Mouse (Mus musculus) left cerebral cortex, postnatal 10 days (tissue): ENCODE data around the gene Btbd9. TPM values are rescaled to one million over a fixed set of nuclear protein-coding genes. Genes with fewer than 3 reads are reported as not detected.

ENCODE experiments used
- DNase-seq, 2 experiments: peaks; one replicate each; pipeline ENCODE4 v3.0.0; 2021 to 2022; ENCODE audit warnings: low spot score in 2 of 2, mixed read lengths in 1 of 2; ENCODE audit errors: extremely low spot score in 1 of 2
- intact Hi-C: fragments of 180-260 bp; cut with DNase I; formaldehyde crosslinking; loops from one replicate; pipeline ENCODE4 v1.15.1; 2025
- total RNA-seq, 2 experiments: library from RNA; stranded (reverse); gene quantifications; 2 replicates each; pipeline ENCODE4 v1.2.3; 2021

The Btbd9 gene
- total RNA-seq, 2 experiments from 2014 or later, result 88.7 to 93.1 TPM

- no peak for DNase-seq
Measured at GRCm38 (mm10) chr17:30228439-30229215, 347.7 kb downstream of the Btbd9 start.

GRCm38 (mm10) chr17:30225030-30225740, 351.1 kb downstream of the Btbd9 start:
- intact Hi-C loops, result no loop called here
- DNase-seq, result peak in 1 of 2 experiments; percentile 33

More at GRCm38 (mm10) chr17:30228439-30229215, 347.7 kb downstream of the Btbd9 start:
- intact Hi-C loops, result no loop called here

GRCm38 (mm10) chr17:30222837-30223236, 353.5 kb downstream of the Btbd9 start:
- no peak for DNase-seq
- intact Hi-C loops, result no loop called here

- no peak for DNase-seq
- intact Hi-C loops, result no loop called here
Measured at GRCm38 (mm10) chr17:30222361-30222760, 353.9 kb downstream of the Btbd9 start.

- DNase-seq, result no peak
- intact Hi-C loops, result no loop called here
Measured at GRCm38 (mm10) chr17:30221677-30222076, 354.6 kb downstream of the Btbd9 start.

GRCm38 (mm10) chr17:30215741-30216140, 360.5 kb downstream of the Btbd9 start:
- DNase-seq, result no peak
- intact Hi-C loops, result no loop called here

GRCm38 (mm10) chr17:30214393-30214792, 361.9 kb downstream of the Btbd9 start:
- no peak for DNase-seq
- intact Hi-C loops, result no loop called here

GRCm38 (mm10) chr17:30213371-30213770, 362.9 kb downstream of the Btbd9 start:
- no peak for DNase-seq
- intact Hi-C loops, result no loop called here

GRCm38 (mm10) chr17:30212647-30213046, 363.6 kb downstream of the Btbd9 start:
- intact Hi-C loops, result no loop called here

GRCm38 (mm10) chr17:30210936-30211335, 365.4 kb downstream of the Btbd9 start:
- intact Hi-C loops, result no loop called here
- no peak for DNase-seq

More at GRCm38 (mm10) chr17:30212647-30213046, 363.6 kb downstream of the Btbd9 start:
- no peak for DNase-seq

- no peak for DNase-seq
- intact Hi-C loops, result no loop called here
Measured at GRCm38 (mm10) chr17:30210262-30210661, 366.0 kb downstream of the Btbd9 start.

- intact Hi-C loops, result loop anchor here (10.0 kb wide), 1 partner anchor 310 kb away; no protein-coding TSS in a partner anchor
- DNase-seq, result no peak
Measured at GRCm38 (mm10) chr17:30205062-30205825, 371.0 kb downstream of the Btbd9 start.

GRCm38 (mm10) chr17:30200283-30200682, 376.0 kb downstream of the Btbd9 start:
- peak in 1 of 2 experiments; percentile 30 for DNase-seq
- intact Hi-C loops, result loop anchor here (10.0 kb wide), 1 partner anchor 305 kb away; no protein-coding TSS in a partner anchor

- DNase-seq, result peak in 1 of 2 experiments; percentile 32
- intact Hi-C loops, result loop anchor here (10.0 kb wide), 2 partner anchors 195 to 305 kb away; partner anchors contain the start of gene Zfand3
Measured at GRCm38 (mm10) chr17:30199374-30200247, 376.7 kb downstream of the Btbd9 start.

- intact Hi-C loops, result loop anchor here (10.0 kb wide), 1 partner anchor 194 kb away; the partner anchor contains the start of gene Zfand3
- peak in 1 of 2 experiments; percentile 30 for DNase-seq
Measured at GRCm38 (mm10) chr17:30198422-30198821, 377.9 kb downstream of the Btbd9 start.

- peak in 1 of 2 experiments; percentile 26 for DNase-seq
- intact Hi-C loops, result loop anchor here (10.0 kb wide), 1 partner anchor 193 kb away; the partner anchor contains the start of gene Zfand3
Measured at GRCm38 (mm10) chr17:30197280-30198030, 378.8 kb downstream of the Btbd9 start.
